ENCODE assay signal across 15 mouse cellular contexts in genomic region chr14:82453431-82453830, GRCm38 (mm10).
DNase-seq lines count a peak whose midpoint lies in the region.
"Had no signal": no experiment of that assay in that cellular context is flagged by ENCODE, and none has a peak within 500 bp of the region (broad histone marks: within the 10 kb centered on the region; RNA-seq: fewer than 3 reads in every experiment).

No protein-coding gene starts in this region.

- DNase-seq in cerebellum, postnatal 10 days, result peak; percentile 32 to 66
- no peak for DNase-seq in cerebellum, adult 11-12 months
- peak; percentile 78 for DNase-seq in heart, adult 11 months
- DNase-seq in heart, postnatal 14 days, result no peak
- DNase-seq in left cerebral cortex, postnatal 4 days, result peak; percentile 47
- no peak for DNase-seq in left cerebral cortex, adult 18-20 months (ENCODE audit: low spot score in 2 of 2)
- no peak for DNase-seq in lung, postnatal 10 days
- DNase-seq: adrenal gland, adult 2 months; adrenal gland, postnatal 10 days; adrenal gland, postnatal 25 days; B cell, adult 2 months; cerebellum, adult 18-20 months; cerebellum, adult 8-10 months; cerebellum, postnatal 25 days; forebrain, postnatal 0 days had no signal

- intact Hi-C loops in heart, postnatal 14 days (cut with DNase I), result no loop called here
- intact Hi-C loops in left cerebral cortex, postnatal 4 days (cut with DNase I), result no loop called here

Comparison
In these comparisons a context has a peak if more than half of its experiments do, and no peak if none do; other contexts are left out.
1. DNase-seq: peak in cerebellum, postnatal 10 days (2 of 2), heart, adult 11 months (single experiment) and left cerebral cortex, postnatal 4 days (single experiment); none in cerebellum, adult 11-12 months (single experiment), heart, postnatal 14 days (0 of 2), left cerebral cortex, adult 18-20 months (0 of 2) and lung, postnatal 10 days (single experiment).